Mouse (Mus musculus) erythroblast, embryonic 14.5 days (primary cell): ENCODE data around the gene Jade2.

Source experiments
- GATA1 ChIP-seq: IDR thresholded peaks from 2 replicates; pipeline ENCODE4 v1.6.1; 2012; ENCODE audit warnings: low read length, inconsistent platforms, mixed read lengths
- TAL1 ChIP-seq: IDR thresholded peaks from 3 replicates; pipeline ENCODE4 v1.6.1; 2012; ENCODE audit warnings: low read length, inconsistent platforms, mixed read lengths

DNA sequence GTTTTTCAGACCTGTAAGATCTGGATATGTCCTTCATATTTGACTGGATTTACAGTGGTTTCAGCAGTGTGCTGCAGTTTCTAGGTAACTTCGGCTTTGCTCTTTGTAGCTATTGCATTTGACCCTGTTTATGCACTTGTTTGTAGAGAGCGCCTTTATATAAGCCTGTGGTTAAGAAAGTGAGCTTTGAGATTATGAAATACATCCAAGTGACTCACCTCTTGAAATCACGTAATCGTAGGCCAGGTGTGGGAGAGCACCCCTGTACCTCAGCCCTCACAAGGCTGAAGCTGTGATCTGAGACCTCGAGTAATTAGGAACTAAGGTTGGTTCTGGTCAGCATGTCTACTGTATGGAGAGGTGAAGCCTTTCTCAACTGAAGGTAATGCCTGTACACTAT is 80.0 kb downstream of the Jade2 start:
- TF ChIP-seq GATA1 (no peak), TAL1 (no peak)
